Mouse (Mus musculus) limb, embryonic 12.5 days (tissue): ENCODE data around the gene Lrrfip2. TPM values are rescaled to one million over a fixed set of nuclear protein-coding genes. Genes with fewer than 3 reads are reported as not detected.

Source experiments
- ATAC-seq: fragments of 200-750 bp; cut with Nextera tagmentation; 2 replicates; pipeline ENCODE4 v1.8.0; 2017; ENCODE audit warnings: low read depth, moderate TSS enrichment; ENCODE audit not compliant: insufficient number of reproducible peaks, insufficient read depth, low FRiP score, low TSS enrichment
- H3K27ac ChIP-seq: fragments of 300-500 bp; sonication (generic); 2 replicates; pipeline ENCODE4 v1.5.1; 2016; ENCODE audit warnings: mild to moderate bottlenecking, moderate library complexity
- H3K27me3 ChIP-seq: fragments of 300-500 bp; sonication (generic); 2 replicates; pipeline ENCODE4 v1.6.1; 2016; ENCODE audit warnings: mild to moderate bottlenecking, moderate library complexity
- H3K36me3 ChIP-seq: fragments of 300-500 bp; sonication (generic); 2 replicates; pipeline ENCODE4 v1.6.1; 2016; ENCODE audit warnings: mild to moderate bottlenecking, moderate library complexity
- H3K4me1 ChIP-seq: fragments of 300-500 bp; sonication (generic); replicated peaks from 2 replicates; pipeline ENCODE4 v1.6.1; 2016
- H3K4me2 ChIP-seq: fragments of 300-500 bp; sonication (generic); 2 replicates; pipeline ENCODE4 v1.6.1; 2016; ENCODE audit warnings: mild to moderate bottlenecking, moderate library complexity
- H3K4me3 ChIP-seq: fragments of 300-500 bp; sonication (generic); replicated peaks from 2 replicates; pipeline ENCODE4 v1.5.1; 2016; ENCODE audit warnings: mild to moderate bottlenecking
- H3K9ac ChIP-seq: fragments of 300-500 bp; sonication (generic); replicated peaks from 2 replicates; pipeline ENCODE4 v1.6.1; 2016; ENCODE audit warnings: mild to moderate bottlenecking, moderate library complexity
- H3K9me3 ChIP-seq: fragments of 300-500 bp; sonication (generic); 2 replicates; pipeline ENCODE4 v1.6.1; 2016; ENCODE audit warnings: mild to moderate bottlenecking, moderate library complexity
- WGBS: fragments of 180-500 bp; shearing (Covaris S2); methylation state at CpG from one replicate; pipeline ENCODE4 v1.1.7; 2016; 5-methylcytosine and 5-hydroxymethylcytosine counted together
- polyA plus RNA-seq: library from polyadenylated mRNA; unstranded; fragments of >200 nt; fragmentation: Nextera tagmentation; extraction: Ambion mirVana; gene quantifications from 2 replicates; pipeline ENCODE4 v1.2.1, GENCODE M21; 2016

The Lrrfip2 gene
- polyA plus RNA-seq, 1 experiment from 2014 or later = 45.9 TPM

GRCm38 (mm10) chr9:111143387-111143786 lies 26.0 kb downstream of the Lrrfip2 start:
- no peak overlapping the region for H3K9ac ChIP-seq
- no peak overlapping the region for H3K27ac ChIP-seq
- 97% methylated on average over 1 of the region's 1 CpGs for WGBS
- no peak overlapping the region for H3K4me3 ChIP-seq
- peaks cover 4% of the 10 kb centered on the region; the same call in 1 of the 2 replicates for H3K4me1 ChIP-seq
- no peak overlapping the region for H3K4me2 ChIP-seq
- ATAC-seq = no peak
- H3K27me3 ChIP-seq = no peaks in the 10 kb centered on the region
- no peaks in the 10 kb centered on the region for H3K9me3 ChIP-seq
- peaks cover 10% of the 10 kb centered on the region for H3K36me3 ChIP-seq

DNA sequence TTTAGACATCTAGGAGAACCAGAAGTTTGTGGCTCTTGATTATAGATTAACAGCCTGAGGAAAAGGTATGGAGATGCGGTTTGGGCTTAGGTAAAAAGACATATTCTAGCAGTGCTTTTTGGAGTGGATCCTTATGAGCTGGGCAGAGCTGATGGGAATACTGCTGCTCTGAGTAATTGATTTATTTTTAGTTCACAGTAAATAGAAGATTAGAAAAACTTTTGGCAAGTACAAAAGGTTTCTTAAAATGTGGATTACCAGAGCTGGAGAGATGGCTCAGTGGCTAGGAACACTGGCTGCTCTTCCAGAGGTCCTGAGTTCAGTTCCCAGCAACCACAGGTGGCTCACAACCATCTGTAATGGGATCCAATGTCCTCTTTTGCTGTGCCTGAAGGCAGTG lies 27.3 kb downstream of the Lrrfip2 start:
- no peak overlapping the region for H3K27ac ChIP-seq
- H3K36me3 ChIP-seq = peaks cover 10% of the 10 kb centered on the region
- H3K4me2 ChIP-seq = no peak overlapping the region
- no peak overlapping the region for H3K9ac ChIP-seq
- ATAC-seq = no peak
- H3K27me3 ChIP-seq = no peaks in the 10 kb centered on the region
- WGBS = 87% methylated on average over 1 of the region's 1 CpGs
- H3K9me3 ChIP-seq = no peaks in the 10 kb centered on the region
- peaks cover 17% of the 10 kb centered on the region for H3K4me1 ChIP-seq
- no peak overlapping the region for H3K4me3 ChIP-seq

- no peak overlapping the region for H3K4me2 ChIP-seq
- peaks cover 17% of the 10 kb centered on the region for H3K4me1 ChIP-seq
- no peak overlapping the region for H3K27ac ChIP-seq
- WGBS = 68% methylated on average over 3 of the region's 3 CpGs
- H3K9ac ChIP-seq = no peak overlapping the region
- no peak overlapping the region for H3K4me3 ChIP-seq
- peaks cover 10% of the 10 kb centered on the region for H3K36me3 ChIP-seq
- H3K27me3 ChIP-seq = no peaks in the 10 kb centered on the region
- H3K9me3 ChIP-seq = no peaks in the 10 kb centered on the region
- ATAC-seq = no peak
These were observed 28.3 kb downstream of the Lrrfip2 start for GRCm38 (mm10) chr9:111145497-111146190.

- no peak overlapping the region for H3K4me2 ChIP-seq
- peaks cover 17% of the 10 kb centered on the region for H3K4me1 ChIP-seq
- H3K9me3 ChIP-seq = no peaks in the 10 kb centered on the region
- H3K27ac ChIP-seq = no peak overlapping the region
- H3K9ac ChIP-seq = no peak overlapping the region
- WGBS = 84% methylated on average over 7 of the region's 7 CpGs
- no peak overlapping the region for H3K4me3 ChIP-seq
- H3K36me3 ChIP-seq = peaks cover 10% of the 10 kb centered on the region
- H3K27me3 ChIP-seq = no peaks in the 10 kb centered on the region
- ATAC-seq = no peak
These were observed 28.9 kb downstream of the Lrrfip2 start for GRCm38 (mm10) chr9:111146216-111146798.

GRCm38 (mm10) chr9:111148006-111148405 lies 30.6 kb downstream of the Lrrfip2 start:
- no peak overlapping the region for H3K9ac ChIP-seq
- H3K27me3 ChIP-seq = no peaks in the 10 kb centered on the region
- H3K9me3 ChIP-seq = no peaks in the 10 kb centered on the region
- H3K27ac ChIP-seq = 0 out of 2 replicates have a peak overlapping the region, but pooled peaks have one; percentile 45
- peaks cover 4% of the 10 kb centered on the region; the same call in 1 of the 2 replicates for H3K36me3 ChIP-seq
- H3K4me2 ChIP-seq = no peak overlapping the region
- H3K4me1 ChIP-seq = peaks cover 17% of the 10 kb centered on the region
- H3K4me3 ChIP-seq = no peak overlapping the region
- ATAC-seq = no peak
- 62% methylated on average over 2 of the region's 2 CpGs for WGBS

DNA sequence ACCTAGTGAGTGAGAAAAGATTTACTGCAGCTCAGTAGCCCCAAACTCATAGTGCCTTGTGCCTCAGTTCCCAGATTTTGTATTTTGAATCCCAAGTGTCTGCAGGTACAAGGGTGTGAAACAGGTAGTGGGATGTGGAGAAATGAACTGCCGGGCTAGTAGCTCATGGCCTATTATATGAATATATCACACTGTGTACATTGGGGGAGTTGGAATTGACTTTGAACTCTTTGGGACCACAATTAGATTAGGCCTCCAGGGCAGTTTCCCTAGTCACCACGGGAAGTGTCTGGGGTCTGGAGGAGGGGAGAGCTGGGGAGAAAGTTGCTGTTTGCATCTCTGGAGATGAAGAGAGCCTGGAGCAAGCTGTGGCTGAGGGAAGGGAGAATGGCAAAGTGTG lies 31.0 kb downstream of the Lrrfip2 start:
- no peaks in the 10 kb centered on the region for H3K9me3 ChIP-seq
- no peaks in the 10 kb centered on the region for H3K27me3 ChIP-seq
- H3K9ac ChIP-seq = no peak overlapping the region
- peaks cover 2% of the 10 kb centered on the region; the same call in 1 of the 2 replicates for H3K36me3 ChIP-seq
- H3K4me1 ChIP-seq = peaks cover 17% of the 10 kb centered on the region
- no peak overlapping the region for H3K4me2 ChIP-seq
- ATAC-seq = no peak
- H3K27ac ChIP-seq = 0 out of 2 replicates have a peak overlapping the region, but pooled peaks have one; percentile 45
- no peak overlapping the region for H3K4me3 ChIP-seq
- WGBS = 36% methylated on average over 2 of the region's 2 CpGs

- H3K4me1 ChIP-seq = peaks cover 17% of the 10 kb centered on the region
- H3K27me3 ChIP-seq = no peaks in the 10 kb centered on the region
- peak; percentile 52; the same call in 1 of the 2 replicates for ATAC-seq
- peak overlapping the region; percentile 12; the same call in 1 of the 2 replicates for H3K27ac ChIP-seq
- no peak overlapping the region for H3K4me2 ChIP-seq
- WGBS = 44% methylated on average over 5 of the region's 5 CpGs
- H3K36me3 ChIP-seq = no peaks in the 10 kb centered on the region
- no peaks in the 10 kb centered on the region for H3K9me3 ChIP-seq
- H3K9ac ChIP-seq = no peak overlapping the region
- no peak overlapping the region for H3K4me3 ChIP-seq
These were observed 32.0 kb downstream of the Lrrfip2 start for GRCm38 (mm10) chr9:111149188-111149945.

- Histone ChIP-seq H3K4me1 (peaks cover 16% of the 10 kb centered on the region), H3K9ac (no peak overlapping the region), H3K9me3 (no peaks in the 10 kb centered on the region), H3K27ac (no peak overlapping the region), H3K4me2 (no peak overlapping the region), H3K36me3 (no peaks in the 10 kb centered on the region), H3K27me3 (no peaks in the 10 kb centered on the region), H3K4me3 (no peak overlapping the region)
- no peak for ATAC-seq
- 89% methylated on average over 2 of the region's 2 CpGs for WGBS
These were observed 35.0 kb downstream of the Lrrfip2 start for GRCm38 (mm10) chr9:111152314-111152897.

DNA sequence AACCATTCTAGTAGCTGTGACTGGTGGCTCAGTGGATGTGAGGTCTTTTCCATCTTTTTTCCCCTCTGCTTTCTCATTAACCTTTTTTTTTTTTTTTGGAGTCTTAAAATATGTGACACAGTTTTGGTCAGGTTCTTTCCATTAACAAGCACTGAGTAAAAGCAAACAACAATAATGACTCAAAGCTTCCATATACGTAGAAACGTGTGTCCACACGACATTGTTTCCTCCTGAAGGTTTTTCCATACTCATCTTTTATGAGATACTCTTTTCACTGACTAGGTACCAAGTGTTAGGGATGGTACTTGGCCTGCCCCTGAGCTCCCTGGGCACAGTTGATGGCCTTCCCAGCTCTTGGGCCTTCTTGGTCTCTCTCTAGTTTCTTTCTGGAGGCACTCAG lies 35.6 kb downstream of the Lrrfip2 start:
- Histone ChIP-seq H3K9me3 (no peaks in the 10 kb centered on the region), H3K27ac (no peak overlapping the region), H3K4me2 (no peak overlapping the region), H3K4me3 (no peak overlapping the region), H3K36me3 (no peaks in the 10 kb centered on the region), H3K27me3 (no peaks in the 10 kb centered on the region), H3K9ac (no peak overlapping the region), H3K4me1 (peaks cover 14% of the 10 kb centered on the region)
- WGBS = 93% methylated on average over 3 of the region's 3 CpGs
- no peak for ATAC-seq

DNA sequence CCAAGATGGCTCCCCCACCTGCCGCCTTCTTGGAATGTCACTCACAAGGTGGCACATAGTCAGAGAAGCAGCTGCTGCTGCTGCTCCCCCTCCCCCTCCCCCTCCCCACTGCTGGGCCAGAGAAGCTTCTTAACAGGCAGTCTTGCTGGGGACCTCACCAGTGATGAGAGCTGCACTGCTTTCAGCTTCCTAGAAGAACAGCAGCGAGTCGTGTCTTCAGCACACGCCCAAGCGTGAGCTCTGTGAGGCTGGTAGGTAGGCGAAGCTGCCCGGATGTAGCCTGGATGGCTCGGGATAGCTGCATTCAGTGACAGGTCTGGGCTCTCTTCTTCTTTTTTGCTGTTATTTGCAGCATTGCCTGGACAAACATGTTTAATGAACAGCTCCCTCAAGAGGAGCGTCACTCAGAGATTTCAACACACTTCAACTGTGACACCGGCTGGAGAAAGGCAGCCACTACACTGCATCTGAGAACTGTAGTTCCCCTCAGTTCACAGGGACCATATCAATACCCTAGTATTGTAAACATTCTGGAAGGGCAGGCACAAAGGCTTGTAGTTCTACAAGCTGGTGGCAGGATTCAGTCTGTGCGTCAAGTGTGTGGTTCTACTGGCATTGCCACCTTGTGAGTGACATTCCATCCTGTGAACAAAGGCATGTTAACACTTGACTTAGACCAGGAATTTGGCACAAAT lies 38.5 kb downstream of the Lrrfip2 start:
- Histone ChIP-seq H3K27ac (no peak overlapping the region), H3K4me3 (no peak overlapping the region)
- ATAC-seq = no peak

More for the DNA sequence above, 38.5 kb downstream of the Lrrfip2 start:
- Histone ChIP-seq H3K4me1 (no peaks in the 10 kb centered on the region; the same call in 1 of the 2 replicates), H3K9me3 (no peaks in the 10 kb centered on the region), H3K27me3 (no peaks in the 10 kb centered on the region), H3K36me3 (no peaks in the 10 kb centered on the region), H3K9ac (no peak overlapping the region), H3K4me2 (no peak overlapping the region)
- 89% methylated on average over 11 of the region's 11 CpGs for WGBS
